Mouse (Mus musculus) intestine, embryonic 15.5 days (tissue): ENCODE measurements around the gene Lta. TPM values are rescaled to one million over a fixed set of nuclear protein-coding genes. Genes with fewer than 3 reads are reported as not detected.

ENCODE experiments used
- ATAC-seq: fragments of 200-750 bp; cut with Nextera tagmentation; 2 replicates; pipeline ENCODE4 v1.8.0; 2017; ENCODE audit warnings: moderate TSS enrichment, moderate library complexity
- H3K27ac ChIP-seq: fragments of 300-500 bp; sonication (generic); 2 replicates; pipeline ENCODE4 v1.5.1; 2015; ENCODE audit warnings: mild to moderate bottlenecking, inconsistent platforms
- H3K27me3 ChIP-seq: fragments of 300-500 bp; sonication (generic); replicated peaks from 2 replicates; pipeline ENCODE4 v1.6.1; 2015; ENCODE audit warnings: inconsistent platforms
- H3K36me3 ChIP-seq: fragments of 300-500 bp; sonication (generic); 2 replicates; pipeline ENCODE4 v1.6.1; 2015; ENCODE audit warnings: inconsistent platforms
- H3K4me1 ChIP-seq: fragments of 300-500 bp; sonication (generic); replicated peaks from 2 replicates; pipeline ENCODE4 v1.6.1; 2015; ENCODE audit warnings: inconsistent platforms
- H3K4me2 ChIP-seq: fragments of 300-500 bp; sonication (generic); replicated peaks from 2 replicates; pipeline ENCODE4 v1.6.1; 2015; ENCODE audit warnings: mild to moderate bottlenecking, inconsistent platforms
- H3K4me3 ChIP-seq: fragments of 300-500 bp; sonication (generic); replicated peaks from 2 replicates; pipeline ENCODE4 v1.5.1; 2015; ENCODE audit warnings: inconsistent platforms
- H3K9ac ChIP-seq: fragments of 300-500 bp; sonication (generic); 2 replicates; pipeline ENCODE4 v1.6.1; 2015; ENCODE audit warnings: inconsistent platforms
- H3K9me3 ChIP-seq: fragments of 300-500 bp; sonication (generic); 2 replicates; pipeline ENCODE4 v1.6.1; 2016; ENCODE audit warnings: inconsistent platforms
- WGBS: fragments of 180-500 bp; shearing (Covaris S2); methylation state at CpG from one replicate; pipeline ENCODE4 v1.1.7; 2015; 5-methylcytosine and 5-hydroxymethylcytosine counted together
- polyA plus RNA-seq: library from polyadenylated mRNA; unstranded; fragments of >200 nt; fragmentation: Nextera tagmentation; extraction: Ambion mirVana; gene quantifications from 2 replicates; pipeline ENCODE4 v1.2.1, GENCODE M21; 2015

Lta gene
- 1.1 TPM in 2 replicates for polyA plus RNA-seq

DNA sequence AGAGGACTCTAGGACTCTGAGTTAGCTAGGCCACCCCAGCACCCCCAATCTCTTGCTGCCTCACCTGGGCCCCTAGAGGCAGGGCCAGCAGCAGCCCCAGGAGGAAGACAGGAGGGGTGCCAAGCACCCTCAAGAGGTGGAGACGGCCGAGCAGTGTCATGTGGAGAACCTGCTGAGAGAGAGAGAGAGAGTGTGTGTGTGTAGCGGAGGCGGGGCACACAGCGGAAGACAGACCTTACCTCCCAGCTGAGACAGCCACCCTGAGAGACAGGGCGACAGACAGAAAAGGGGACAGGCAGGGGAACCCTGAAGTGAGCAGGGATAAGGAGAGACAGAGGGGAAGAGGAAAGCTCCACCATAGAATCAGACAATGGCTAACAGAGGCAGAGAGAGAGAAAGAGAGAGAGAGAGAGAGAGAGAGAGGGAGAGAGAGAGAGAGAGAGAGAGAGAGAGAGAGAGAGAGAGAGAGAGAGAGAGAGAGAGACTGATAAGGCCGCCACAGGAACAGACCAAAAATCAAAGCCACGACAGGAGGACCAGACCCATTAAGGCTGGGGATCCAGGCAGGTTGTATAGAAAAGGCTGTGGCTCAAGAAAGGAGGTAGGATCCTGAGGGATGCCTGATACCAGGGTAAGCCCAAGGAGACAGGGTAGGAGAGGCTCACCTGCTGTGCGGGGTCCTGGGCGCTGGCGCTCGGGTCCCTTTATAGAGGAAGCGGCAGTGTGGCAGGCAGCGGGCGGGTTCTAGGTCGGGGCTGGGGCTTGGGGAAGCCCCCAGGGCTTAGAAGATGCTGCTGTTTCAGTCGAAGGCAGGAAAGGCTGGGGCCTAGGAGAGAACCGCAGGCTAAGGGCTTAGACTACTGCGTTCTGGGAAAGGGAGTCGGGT lies at the start of gene Lta:
Lta (minus strand) TSS at position 858 of the 886 bp plus-strand sequence.
- H3K9ac ChIP-seq, result no peak within 1 kb of the TSS
- 41% methylated on average over 20 of the region's 20 CpGs for WGBS

DNA sequence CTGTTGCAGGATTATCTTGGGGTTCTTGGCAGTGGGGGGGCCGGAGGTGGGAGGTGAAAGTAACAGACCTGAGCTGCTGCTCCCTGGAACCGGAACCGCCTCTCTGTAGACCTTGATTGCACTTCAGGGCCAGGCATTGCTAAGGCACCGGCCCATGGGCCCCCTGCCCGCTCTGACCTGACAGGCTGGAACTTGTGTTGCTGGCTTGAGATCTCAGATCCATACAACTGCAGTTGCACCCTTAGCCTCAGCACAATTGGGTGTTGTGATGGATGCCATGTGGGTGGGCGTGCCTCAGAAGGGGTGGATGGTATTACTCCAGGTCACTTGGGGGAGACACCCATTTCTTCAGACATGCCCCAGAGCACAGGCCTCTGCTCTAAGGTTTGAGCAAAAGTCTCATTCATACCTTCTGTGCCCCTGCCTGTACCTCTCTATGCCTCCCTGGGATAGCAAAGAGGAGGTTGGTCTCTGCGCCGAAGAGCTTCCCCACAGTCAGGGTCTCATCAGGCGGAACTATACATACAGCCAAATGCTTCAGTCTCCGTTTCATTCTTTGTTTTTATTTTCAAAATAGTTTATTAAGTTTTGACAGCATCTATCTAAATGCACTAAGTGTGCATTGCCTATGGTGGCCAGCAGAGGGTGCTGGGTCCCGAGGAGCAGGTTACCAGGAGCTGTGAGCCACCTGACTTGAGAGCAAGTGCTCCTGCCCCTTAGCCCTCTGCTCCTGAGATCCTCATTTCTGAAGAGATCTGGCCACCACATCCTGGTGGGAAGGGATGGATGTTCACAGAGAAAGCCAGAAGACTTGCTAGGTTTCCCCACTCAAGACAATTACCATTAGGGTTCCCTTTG lies 49.3 kb upstream of the Lta start:
- ATAC-seq, result peak; percentile 32; the same call in 1 of the 2 replicates
- Histone ChIP-seq H3K27ac (no peak overlapping the region), H3K36me3 (peaks cover 46% of the 10 kb centered on the region), H3K9me3 (no peaks in the 10 kb centered on the region), H3K9ac (no peak overlapping the region), H3K4me2 (no peak overlapping the region), H3K4me3 (no peak overlapping the region), H3K4me1 (0 out of 2 replicates have a peak, but pooled peaks cover under 1% of the 10 kb centered on the region), H3K27me3 (no peaks in the 10 kb centered on the region)
- WGBS, result 57% methylated on average over 11 of the region's 11 CpGs

More for the DNA sequence above, at the start of gene Lta:
- Histone ChIP-seq H3K36me3 (no peaks in the 10 kb centered on the region), H3K27ac (no peak within 1 kb of the TSS), H3K27me3 (peaks cover 29% of the 10 kb centered on the region), H3K9me3 (no peaks in the 10 kb centered on the region), H3K4me3 (no peak within 1 kb of the TSS), H3K4me1 (no peaks in the 10 kb centered on the region), H3K4me2 (no peak within 1 kb of the TSS)
- ATAC-seq, result no peak

DNA sequence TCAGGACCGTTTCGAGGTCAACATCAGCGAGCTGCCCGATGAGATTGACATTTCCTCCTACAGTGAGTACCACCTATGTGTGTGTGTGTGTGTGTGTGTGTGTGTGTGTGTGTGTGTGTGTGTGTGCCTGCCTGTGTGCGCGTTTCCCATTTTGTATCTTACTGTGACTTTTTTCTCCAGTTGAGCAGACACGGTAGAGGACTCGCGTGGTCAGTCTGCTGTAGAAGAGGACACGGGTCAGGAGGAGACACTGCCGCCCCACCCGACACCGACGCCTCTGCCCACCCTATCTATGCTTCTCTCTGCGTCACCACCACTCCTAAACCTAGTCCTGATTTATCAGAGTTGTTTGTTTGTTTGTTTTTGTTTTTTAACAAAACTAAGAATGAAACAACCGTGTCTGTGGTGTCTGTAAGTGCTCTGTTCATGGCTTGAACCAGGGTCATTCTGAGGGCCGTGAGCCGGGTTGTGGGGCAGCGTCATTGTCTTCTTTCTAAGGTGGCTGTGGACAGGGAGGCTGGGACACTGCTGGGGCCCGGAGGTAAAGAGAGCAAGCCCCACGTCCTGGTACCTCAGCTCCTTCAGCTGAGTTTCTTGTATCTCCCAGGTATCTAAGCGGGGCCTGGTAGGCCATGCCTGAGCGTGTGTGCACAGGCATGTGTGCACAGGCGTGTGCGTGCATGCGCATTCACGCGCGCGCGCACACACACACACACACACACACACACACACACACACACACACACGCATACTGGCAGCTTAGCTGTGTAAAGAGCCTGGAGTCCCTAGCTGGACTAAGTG lies 48.3 kb upstream of the Lta start:
- no peak overlapping the region for H3K4me2 ChIP-seq
- no peak overlapping the region for H3K4me3 ChIP-seq
- no peak overlapping the region for H3K27ac ChIP-seq
- no peaks in the 10 kb centered on the region for H3K27me3 ChIP-seq
- no peaks in the 10 kb centered on the region for H3K9me3 ChIP-seq
- ATAC-seq, result no peak
- 0 out of 2 replicates have a peak, but pooled peaks cover 3% of the 10 kb centered on the region for H3K4me1 ChIP-seq
- 85% methylated on average over 30 of the region's 32 CpGs for WGBS
- H3K9ac ChIP-seq, result no peak overlapping the region
- H3K36me3 ChIP-seq, result peaks cover 56% of the 10 kb centered on the region

DNA sequence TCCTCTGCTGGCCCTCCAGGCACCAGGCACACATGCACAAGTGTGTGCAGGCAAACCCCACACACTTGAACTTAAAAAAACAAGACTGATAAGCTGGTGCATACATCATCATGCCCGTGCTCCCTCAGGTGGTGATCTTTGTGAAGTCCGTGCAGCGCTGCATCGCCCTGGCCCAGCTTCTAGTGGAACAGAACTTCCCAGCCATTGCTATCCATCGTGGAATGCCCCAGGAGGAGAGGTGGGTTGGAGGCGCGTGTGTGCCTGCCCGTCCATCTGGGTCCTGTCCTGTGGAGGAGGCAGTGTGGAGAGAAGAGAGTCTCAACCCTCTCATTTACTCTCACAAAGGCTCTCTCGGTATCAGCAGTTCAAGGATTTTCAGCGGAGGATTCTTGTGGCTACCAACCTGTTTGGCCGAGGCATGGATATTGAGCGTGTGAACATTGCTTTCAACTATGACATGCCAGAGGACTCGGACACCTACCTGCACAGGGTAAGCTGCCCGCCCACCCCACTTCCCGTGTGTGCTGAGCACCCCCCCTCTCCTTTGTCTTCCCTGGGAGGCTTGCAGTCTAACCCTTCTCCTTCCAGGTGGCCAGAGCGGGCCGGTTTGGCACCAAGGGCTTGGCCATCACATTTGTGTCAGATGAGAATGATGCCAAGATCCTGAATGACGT lies 47.6 kb upstream of the Lta start:
- 76% methylated on average over 18 of the region's 18 CpGs for WGBS
- no peaks in the 10 kb centered on the region for H3K27me3 ChIP-seq
- no peaks in the 10 kb centered on the region for H3K9me3 ChIP-seq
- 0 out of 2 replicates have a peak, but pooled peaks cover 3% of the 10 kb centered on the region for H3K4me1 ChIP-seq
- no peak overlapping the region for H3K27ac ChIP-seq
- no peak overlapping the region for H3K9ac ChIP-seq
- ATAC-seq, result no peak
- peaks cover 60% of the 10 kb centered on the region for H3K36me3 ChIP-seq
- H3K4me2 ChIP-seq, result no peak overlapping the region
- no peak overlapping the region for H3K4me3 ChIP-seq

DNA sequence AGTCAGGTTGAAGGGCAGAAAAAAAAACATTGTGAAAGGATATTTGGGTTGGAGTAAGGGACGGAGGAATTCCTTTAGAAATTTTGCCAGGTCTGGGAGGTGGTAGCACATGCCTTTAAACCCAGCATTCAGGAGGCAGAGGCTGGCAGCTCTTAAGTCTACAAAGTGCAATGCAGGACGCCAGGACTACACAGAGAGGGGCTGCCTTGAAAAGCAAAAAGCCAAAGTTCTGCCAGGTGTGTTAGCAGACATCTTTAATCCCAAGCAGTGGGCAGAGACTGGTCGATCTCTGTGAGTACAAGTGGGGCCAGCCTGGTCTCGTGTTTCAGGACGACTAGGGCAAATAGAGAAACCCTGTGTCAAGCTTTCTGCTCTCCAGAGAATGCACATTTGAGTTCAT lies 46.8 kb upstream of the Lta start:
- no peak overlapping the region for H3K27ac ChIP-seq
- H3K4me2 ChIP-seq, result no peak overlapping the region
- H3K36me3 ChIP-seq, result peaks cover 68% of the 10 kb centered on the region
- no peak overlapping the region for H3K4me3 ChIP-seq
- H3K9me3 ChIP-seq, result no peaks in the 10 kb centered on the region
- H3K9ac ChIP-seq, result no peak overlapping the region
- no peak for ATAC-seq
- H3K27me3 ChIP-seq, result no peaks in the 10 kb centered on the region
- 76% methylated on average over 5 of the region's 5 CpGs for WGBS
- 0 out of 2 replicates have a peak, but pooled peaks cover 5% of the 10 kb centered on the region for H3K4me1 ChIP-seq

DNA sequence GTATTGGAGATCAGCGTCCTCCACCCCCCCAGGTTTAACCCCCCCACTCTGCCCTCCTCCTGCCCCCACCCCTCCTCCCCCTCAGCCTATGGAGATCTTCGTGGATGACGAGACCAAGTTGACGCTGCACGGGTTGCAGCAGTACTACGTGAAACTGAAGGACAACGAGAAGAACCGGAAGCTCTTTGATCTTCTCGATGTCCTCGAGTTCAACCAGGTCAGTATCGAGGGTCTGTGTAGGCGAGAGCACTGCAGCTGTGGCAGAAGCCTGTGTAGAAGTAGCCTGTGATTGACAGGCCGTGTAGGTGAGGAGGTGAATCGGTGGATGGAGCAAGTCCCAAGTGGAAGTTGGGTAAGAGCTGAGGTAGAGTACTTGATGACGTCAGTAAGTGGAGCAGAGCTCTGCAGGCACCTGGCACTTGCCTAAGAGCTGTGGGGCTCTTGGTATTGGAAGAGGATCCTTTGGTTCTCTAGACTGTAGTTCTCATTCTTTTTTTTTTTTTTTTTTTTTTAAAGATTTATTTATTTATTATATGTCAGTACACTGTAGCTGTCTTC lies 46.1 kb upstream of the Lta start:
- H3K9me3 ChIP-seq, result no peaks in the 10 kb centered on the region
- no peak overlapping the region for H3K4me2 ChIP-seq
- ATAC-seq, result no peak
- H3K36me3 ChIP-seq, result peaks cover 75% of the 10 kb centered on the region
- 77% methylated on average over 15 of the region's 15 CpGs for WGBS
- H3K27me3 ChIP-seq, result no peaks in the 10 kb centered on the region
- no peak overlapping the region for H3K9ac ChIP-seq
- H3K4me1 ChIP-seq, result 0 out of 2 replicates have a peak, but pooled peaks cover 5% of the 10 kb centered on the region
- no peak overlapping the region for H3K27ac ChIP-seq
- no peak overlapping the region for H3K4me3 ChIP-seq

DNA sequence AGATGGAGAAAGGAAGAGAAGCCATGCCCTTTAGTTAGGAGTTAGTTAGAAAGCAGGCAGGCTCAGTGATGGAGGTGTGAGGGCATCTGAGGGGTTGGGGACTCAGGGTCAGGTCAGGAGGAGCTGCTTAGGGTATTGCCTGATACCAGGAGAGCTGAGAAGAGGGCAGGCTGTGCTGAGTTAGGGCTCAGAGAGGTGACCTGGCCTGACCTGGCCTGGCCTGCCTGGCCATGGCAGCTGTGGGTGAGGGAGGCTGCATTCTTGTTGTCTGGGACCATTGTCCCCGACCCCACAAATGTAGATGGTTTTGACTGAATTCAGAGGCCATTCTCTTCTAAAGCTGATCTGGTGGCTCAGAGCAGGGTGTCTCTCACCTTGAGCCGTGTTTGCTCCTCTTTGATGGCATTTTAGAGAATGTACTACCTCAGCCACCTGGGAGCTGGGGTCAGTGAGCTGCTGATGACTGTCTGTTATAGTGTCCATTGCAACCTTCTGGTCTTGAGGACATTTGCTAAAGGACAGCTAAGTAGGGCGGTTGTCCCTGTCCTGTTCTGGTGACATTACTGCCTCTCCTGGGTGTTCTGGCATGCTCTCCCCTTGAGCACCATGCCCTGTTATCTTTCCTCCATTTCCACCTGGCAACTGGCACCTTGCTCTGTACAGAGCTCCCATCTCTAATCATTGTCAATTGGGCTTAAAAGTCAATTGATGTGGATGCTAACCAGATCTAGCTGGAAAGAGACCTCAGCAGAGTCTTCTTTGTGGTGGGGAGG lies 45.4 kb upstream of the Lta start:
- Histone ChIP-seq H3K36me3 (peaks cover 80% of the 10 kb centered on the region), H3K27me3 (no peaks in the 10 kb centered on the region), H3K9ac (no peak overlapping the region), H3K4me1 (peaks cover 11% of the 10 kb centered on the region; the same call in 1 of the 2 replicates), H3K9me3 (no peaks in the 10 kb centered on the region), H3K27ac (no peak overlapping the region), H3K4me2 (no peak overlapping the region), H3K4me3 (no peak overlapping the region)
- 84% methylated on average over 3 of the region's 3 CpGs for WGBS
- no peak for ATAC-seq

DNA sequence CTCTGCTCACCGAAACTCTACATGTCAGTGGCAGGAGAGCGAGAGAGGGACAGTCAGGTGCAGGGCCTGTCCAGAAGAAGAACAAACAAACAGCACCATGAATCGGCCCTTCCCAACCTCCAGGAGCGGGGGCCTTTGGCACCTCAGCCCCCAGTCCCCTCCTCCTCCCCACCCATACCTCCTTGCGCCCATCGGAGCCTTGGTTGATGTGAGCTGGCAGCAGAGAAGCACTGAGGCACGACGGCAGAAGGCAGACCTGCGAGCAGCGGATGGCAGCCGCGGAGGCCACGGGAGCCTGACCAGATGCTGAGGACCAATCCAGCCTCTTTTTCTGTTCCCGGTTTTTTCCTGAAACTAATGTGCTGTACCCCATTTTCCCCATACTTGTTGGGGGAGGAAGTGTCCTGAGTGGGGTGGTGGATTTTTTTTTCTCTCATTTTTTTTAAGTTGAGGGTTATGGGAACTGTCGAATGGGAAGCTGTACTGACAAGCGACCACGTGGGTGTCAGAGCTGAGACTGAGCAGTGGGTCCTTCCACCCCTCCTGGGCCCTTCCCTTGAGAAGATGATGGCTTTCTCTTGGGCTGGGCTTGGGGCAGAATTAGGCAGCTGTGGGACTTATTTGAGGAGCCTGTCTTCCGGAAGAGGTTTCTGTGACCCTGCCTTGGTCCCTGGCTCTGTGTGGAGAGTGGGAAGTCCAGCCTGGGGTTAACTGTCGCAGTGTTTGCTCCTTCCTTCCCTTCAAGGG lies 44.5 kb upstream of the Lta start:
- no peak overlapping the region for H3K4me2 ChIP-seq
- no peak overlapping the region for H3K9ac ChIP-seq
- no peaks in the 10 kb centered on the region for H3K27me3 ChIP-seq
- H3K27ac ChIP-seq, result no peak overlapping the region
- H3K4me1 ChIP-seq, result peaks cover 20% of the 10 kb centered on the region
- peaks cover 88% of the 10 kb centered on the region for H3K36me3 ChIP-seq
- ATAC-seq, result no peak
- no peaks in the 10 kb centered on the region for H3K9me3 ChIP-seq
- no peak overlapping the region for H3K4me3 ChIP-seq
- 88% methylated on average over 19 of the region's 19 CpGs for WGBS

DNA sequence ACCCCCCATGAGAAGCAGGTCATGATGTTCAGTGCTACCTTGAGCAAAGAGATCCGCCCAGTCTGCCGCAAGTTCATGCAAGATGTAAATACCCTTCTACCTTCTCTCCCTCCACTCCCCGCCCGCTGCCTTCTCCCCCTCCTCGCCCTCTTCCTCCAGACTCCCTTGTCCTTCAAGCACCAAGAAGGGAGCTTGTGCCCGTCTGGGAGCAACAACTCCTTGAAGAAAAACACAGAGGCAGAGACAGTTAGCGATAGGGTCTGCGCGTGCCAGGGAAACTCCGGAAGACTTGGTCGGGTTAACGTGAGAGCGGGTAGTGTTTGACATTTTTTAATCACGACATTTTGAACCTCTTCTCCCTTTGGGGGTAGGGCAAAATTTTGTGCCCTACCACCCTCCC lies 43.8 kb upstream of the Lta start:
- Histone ChIP-seq H3K36me3 (peaks cover 89% of the 10 kb centered on the region), H3K4me1 (peaks cover 26% of the 10 kb centered on the region)
- ATAC-seq, result no peak

DNA sequence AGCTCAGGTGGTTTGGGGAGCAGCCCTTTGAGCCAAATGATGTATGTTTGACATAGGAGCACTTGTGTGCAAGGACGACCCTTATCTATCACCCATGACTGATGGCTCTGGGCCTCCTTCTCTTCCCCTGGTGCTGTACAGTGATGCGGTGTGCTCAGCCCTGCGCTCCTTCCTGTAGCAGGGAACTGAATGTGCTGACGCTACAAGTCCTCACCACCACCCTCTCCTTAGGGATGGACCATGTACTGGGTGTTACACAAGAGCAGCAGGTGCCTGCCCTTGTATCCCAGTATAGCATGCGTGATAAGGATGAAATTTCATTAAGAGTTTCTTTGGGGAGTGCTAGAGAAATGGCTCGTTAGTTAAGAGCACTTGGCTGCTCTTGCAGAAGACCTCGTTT lies 42.0 kb upstream of the Lta start:
- Histone ChIP-seq H3K4me2 (no peak overlapping the region), H3K36me3 (peaks cover 78% of the 10 kb centered on the region), H3K27ac (no peak overlapping the region), H3K27me3 (no peaks in the 10 kb centered on the region), H3K9ac (no peak overlapping the region), H3K4me1 (peaks cover 32% of the 10 kb centered on the region), H3K9me3 (no peaks in the 10 kb centered on the region), H3K4me3 (no peak overlapping the region)
- no peak for ATAC-seq
- 76% methylated on average over 7 of the region's 7 CpGs for WGBS

More for the DNA sequence above, 43.8 kb upstream of the Lta start:
- Histone ChIP-seq H3K9me3 (no peaks in the 10 kb centered on the region), H3K27me3 (no peaks in the 10 kb centered on the region), H3K4me2 (no peak overlapping the region), H3K27ac (no peak overlapping the region), H3K9ac (no peak overlapping the region), H3K4me3 (no peak overlapping the region)
- 85% methylated on average over 14 of the region's 14 CpGs for whole genome bisulfite sequencing
